Mouse (Mus musculus): Measurements from ENCODE around the gene Cdc6. TPM values are rescaled to one million over a fixed set of nuclear protein-coding genes. Genes with fewer than 3 reads are reported as not detected.
A peak's percentile ranks its signal among the peaks of the same experiment; 100 is the strongest.

Gene Cdc6
- polyA plus RNA-seq, 1 experiment: 8.4 TPM

- Histone ChIP-seq H3K27ac (ENCODE audit: control insufficient read depth, insufficient read depth, low read length) (no peak overlapping the region), H3K4me1 (replicated peaks; ENCODE audit: control insufficient read depth, insufficient read depth, low read length) (no peaks in the 10 kb centered on the region), H3K27me3 (ENCODE audit: control insufficient read depth, insufficient read depth, low read length) (no peaks in the 10 kb centered on the region), H3K36me3 (ENCODE audit: control insufficient read depth, insufficient read depth, low read length) (peaks cover 60% of the 10 kb centered on the region), H3K4me3 (ENCODE audit: control insufficient read depth, insufficient read depth, low read length) (no peak overlapping the region)
- TF ChIP-seq POLR2A (IDR thresholded peaks at IDR 0.05; ENCODE audit: control insufficient read depth, extremely low read depth, insufficient read depth, low read length, poor library complexity): no peak
- no peak for TF ChIP-seq CTCF (IDR thresholded peaks at IDR 0.05; ENCODE audit: borderline replicate concordance, control insufficient read depth, extremely low read depth, insufficient read depth, low read length, poor library complexity)
- 91% methylated on average over 4 of the region's 4 CpGs for WGBS
- no peak for DNase-seq
These were observed 18.5 kb upstream of the Cdc6 start for GRCm38 (mm10) chr11:98889077-98889476.

DNA sequence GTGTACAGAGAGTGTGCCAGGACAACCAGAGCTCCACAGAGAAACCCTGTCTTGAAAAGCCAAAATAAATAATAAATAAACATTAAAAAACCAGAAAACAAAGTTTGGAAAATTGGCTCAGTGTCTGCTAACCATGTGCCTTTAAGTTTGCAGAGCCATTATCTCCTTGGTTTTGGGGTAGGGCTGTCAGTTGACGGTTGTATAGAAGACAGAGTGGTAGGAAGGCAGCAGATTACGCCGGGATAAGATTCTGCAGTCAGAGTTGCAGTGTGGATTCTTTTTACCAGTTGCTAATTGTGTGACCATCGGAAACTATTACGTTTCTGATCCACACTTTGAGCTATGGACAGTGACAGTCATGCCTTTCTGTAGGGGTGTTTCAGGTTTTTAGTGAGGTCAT is 17.6 kb upstream of the Cdc6 start:
- H3K36me3 ChIP-seq (ENCODE audit: control insufficient read depth, insufficient read depth, low read length): peaks cover 60% of the 10 kb centered on the region

GRCm38 (mm10) chr11:98892426-98892825 is 15.2 kb upstream of the Cdc6 start:
- H3K4me3 ChIP-seq (ENCODE audit: control insufficient read depth, insufficient read depth, low read length): no peak overlapping the region
- 93% methylated on average over 5 of the region's 5 CpGs for WGBS
- peaks cover 61% of the 10 kb centered on the region for H3K36me3 ChIP-seq (ENCODE audit: control insufficient read depth, insufficient read depth, low read length)
- no peak overlapping the region for H3K27ac ChIP-seq (ENCODE audit: control insufficient read depth, insufficient read depth, low read length)
- DNase-seq: no peak
- H3K27me3 ChIP-seq (ENCODE audit: control insufficient read depth, insufficient read depth, low read length): no peaks in the 10 kb centered on the region
- TF ChIP-seq POLR2A (IDR thresholded peaks at IDR 0.05; ENCODE audit: control insufficient read depth, extremely low read depth, insufficient read depth, low read length, poor library complexity): no peak
- TF ChIP-seq CTCF (IDR thresholded peaks at IDR 0.05; ENCODE audit: borderline replicate concordance, control insufficient read depth, extremely low read depth, insufficient read depth, low read length, poor library complexity): no peak
- no peaks in the 10 kb centered on the region for H3K4me1 ChIP-seq (replicated peaks; ENCODE audit: control insufficient read depth, insufficient read depth, low read length)

More for the DNA sequence above, 17.6 kb upstream of the Cdc6 start:
- no peak for DNase-seq
- TF ChIP-seq POLR2A (IDR thresholded peaks at IDR 0.05; ENCODE audit: control insufficient read depth, extremely low read depth, insufficient read depth, low read length, poor library complexity): no peak
- no peak for TF ChIP-seq CTCF (IDR thresholded peaks at IDR 0.05; ENCODE audit: borderline replicate concordance, control insufficient read depth, extremely low read depth, insufficient read depth, low read length, poor library complexity)
- WGBS: 97% methylated on average over 5 of the region's 5 CpGs
- no peak overlapping the region for H3K4me3 ChIP-seq (ENCODE audit: control insufficient read depth, insufficient read depth, low read length)
- no peak overlapping the region for H3K27ac ChIP-seq (ENCODE audit: control insufficient read depth, insufficient read depth, low read length)
- no peaks in the 10 kb centered on the region for H3K27me3 ChIP-seq (ENCODE audit: control insufficient read depth, insufficient read depth, low read length)
- no peaks in the 10 kb centered on the region for H3K4me1 ChIP-seq (replicated peaks; ENCODE audit: control insufficient read depth, insufficient read depth, low read length)

DNA sequence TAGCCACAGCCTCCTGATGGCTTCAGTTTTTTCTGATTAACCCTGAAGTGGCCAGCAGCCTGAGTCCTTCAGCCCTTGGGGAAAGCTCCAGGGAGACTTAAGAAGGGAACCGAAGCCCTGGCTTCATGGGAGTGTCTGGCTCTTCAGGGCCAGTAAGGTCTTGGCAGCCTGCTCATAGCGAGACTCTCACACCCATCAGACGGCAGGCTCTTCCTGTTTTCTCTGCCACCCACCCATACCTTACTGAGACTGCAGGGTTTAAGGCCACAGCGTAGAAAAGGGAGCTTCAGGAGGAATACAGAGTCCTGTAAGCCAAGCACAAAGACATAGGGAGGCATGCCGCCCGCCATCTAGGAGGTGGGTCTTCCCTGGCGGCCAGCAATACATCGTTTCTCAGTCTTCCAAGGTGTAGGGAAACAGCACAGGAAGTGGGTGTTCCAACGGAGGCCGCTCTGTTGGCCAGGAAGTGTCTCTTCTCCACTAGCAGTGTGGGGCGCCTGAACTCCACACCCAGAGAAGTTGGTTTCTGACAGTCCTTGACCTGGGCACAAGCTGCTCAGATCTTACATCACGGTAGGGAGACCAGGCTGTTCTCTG is 7.0 kb upstream of the Cdc6 start:
- Histone ChIP-seq H3K4me3 (ENCODE audit: control insufficient read depth, insufficient read depth, low read length) (peak overlapping the region; percentile 28), H3K4me1 (replicated peaks; ENCODE audit: control insufficient read depth, insufficient read depth, low read length) (peaks cover 9% of the 10 kb centered on the region), H3K36me3 (ENCODE audit: control insufficient read depth, insufficient read depth, low read length) (peaks cover 39% of the 10 kb centered on the region), H3K27ac (ENCODE audit: control insufficient read depth, insufficient read depth, low read length) (peak overlapping the region; percentile 68), H3K27me3 (ENCODE audit: control insufficient read depth, insufficient read depth, low read length) (no peaks in the 10 kb centered on the region)
- 12% methylated on average over 12 of the region's 12 CpGs for WGBS
- TF ChIP-seq POLR2A (IDR thresholded peaks at IDR 0.05; ENCODE audit: control insufficient read depth, extremely low read depth, insufficient read depth, low read length, poor library complexity) (no peak), CTCF (IDR thresholded peaks at IDR 0.05; ENCODE audit: borderline replicate concordance, control insufficient read depth, extremely low read depth, insufficient read depth, low read length, poor library complexity) (no peak)
- peak; percentile 43 for DNase-seq

GRCm38 (mm10) chr11:98902621-98903245 is 4.9 kb upstream of the Cdc6 start:
- peaks cover 9% of the 10 kb centered on the region for H3K4me1 ChIP-seq (replicated peaks; ENCODE audit: control insufficient read depth, insufficient read depth, low read length)
- no peak for DNase-seq
- TF ChIP-seq CTCF (IDR thresholded peaks at IDR 0.05; ENCODE audit: borderline replicate concordance, control insufficient read depth, extremely low read depth, insufficient read depth, low read length, poor library complexity) (no peak), POLR2A (IDR thresholded peaks at IDR 0.05; ENCODE audit: control insufficient read depth, extremely low read depth, insufficient read depth, low read length, poor library complexity) (no peak)
- no peak overlapping the region for H3K4me3 ChIP-seq (ENCODE audit: control insufficient read depth, insufficient read depth, low read length)
- no peak overlapping the region for H3K27ac ChIP-seq (ENCODE audit: control insufficient read depth, insufficient read depth, low read length)
- H3K27me3 ChIP-seq (ENCODE audit: control insufficient read depth, insufficient read depth, low read length): no peaks in the 10 kb centered on the region
- 98% methylated on average over 10 of the region's 10 CpGs for WGBS
- H3K36me3 ChIP-seq (ENCODE audit: control insufficient read depth, insufficient read depth, low read length): peaks cover 20% of the 10 kb centered on the region; the same call in 1 of the 2 replicates

DNA sequence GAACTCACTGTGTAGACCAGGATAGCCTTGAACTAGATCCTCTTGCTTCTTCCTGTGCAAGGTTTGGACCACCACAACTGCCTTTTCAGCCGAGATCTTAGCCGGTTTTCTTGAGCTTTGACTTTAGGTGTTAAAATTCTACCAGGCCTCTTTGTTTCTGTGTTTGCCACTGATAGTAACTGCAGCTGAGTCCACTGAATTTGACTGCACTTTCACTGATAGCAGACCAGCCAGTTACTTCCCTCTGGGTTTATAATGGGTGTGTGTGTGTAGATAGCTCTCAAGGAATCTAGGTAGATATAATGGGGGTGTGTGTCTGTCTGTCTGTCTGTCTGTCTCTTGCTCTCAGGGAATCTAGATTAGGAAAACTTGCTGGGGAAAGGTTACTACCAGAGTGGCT is 3.0 kb upstream of the Cdc6 start:
- peaks cover 17% of the 10 kb centered on the region for H3K4me1 ChIP-seq (replicated peaks; ENCODE audit: control insufficient read depth, insufficient read depth, low read length)
- peaks cover 7% of the 10 kb centered on the region; the same call in 1 of the 2 replicates for H3K36me3 ChIP-seq (ENCODE audit: control insufficient read depth, insufficient read depth, low read length)
- H3K4me3 ChIP-seq (ENCODE audit: control insufficient read depth, insufficient read depth, low read length): no peak overlapping the region
- H3K27me3 ChIP-seq (ENCODE audit: control insufficient read depth, insufficient read depth, low read length): no peaks in the 10 kb centered on the region
- TF ChIP-seq CTCF (IDR thresholded peaks at IDR 0.05; ENCODE audit: borderline replicate concordance, control insufficient read depth, extremely low read depth, insufficient read depth, low read length, poor library complexity) (no peak), POLR2A (IDR thresholded peaks at IDR 0.05; ENCODE audit: control insufficient read depth, extremely low read depth, insufficient read depth, low read length, poor library complexity) (no peak)
- DNase-seq: no peak
- H3K27ac ChIP-seq (ENCODE audit: control insufficient read depth, insufficient read depth, low read length): no peak overlapping the region
- WGBS: 97% methylated on average over 2 of the region's 2 CpGs
